Mouse (Mus musculus) liver, embryonic 11.5 days (tissue): Measurements from ENCODE around the gene Srxn1. TPM values are rescaled to one million over a fixed set of nuclear protein-coding genes. Genes with fewer than 3 reads are reported as not detected.
A peak's percentile ranks its signal among the peaks of the same experiment; 100 is the strongest.

Experiments used
- ATAC-seq: fragments of 200-750 bp; cut with Nextera tagmentation; replicated peaks from 2 replicates; pipeline ENCODE4 v1.8.0; 2017; ENCODE audit warnings: moderate number of reproducible peaks, mild to moderate bottlenecking, moderate TSS enrichment, moderate library complexity; ENCODE audit not compliant: low FRiP score
- DNase-seq: peaks from one replicate; pipeline ENCODE4 v3.0.0-alpha.2; 2017; ENCODE audit warnings: low spot score
- H3K27ac ChIP-seq: fragments of 300-500 bp; sonication (generic); 2 replicates; pipeline ENCODE4 v1.5.1; 2014; ENCODE audit warnings: mild to moderate bottlenecking, low read depth, low read length, control low read depth
- H3K27me3 ChIP-seq: fragments of 300-500 bp; sonication (generic); replicated peaks from 2 replicates; pipeline ENCODE4 v1.6.1; 2014; ENCODE audit warnings: low read length, mixed read lengths; ENCODE audit not compliant: control insufficient read depth, insufficient read depth
- H3K36me3 ChIP-seq: fragments of 300-500 bp; sonication (generic); 2 replicates; pipeline ENCODE4 v1.6.1; 2014; ENCODE audit warnings: mild to moderate bottlenecking, low read length, moderate library complexity, mixed read lengths; ENCODE audit not compliant: control insufficient read depth, insufficient read depth
- H3K4me1 ChIP-seq: fragments of 300-500 bp; sonication (generic); replicated peaks from 2 replicates; pipeline ENCODE4 v1.6.1; 2014; ENCODE audit warnings: low read length, mixed read lengths; ENCODE audit not compliant: control insufficient read depth, insufficient read depth
- H3K4me2 ChIP-seq: fragments of 300-500 bp; sonication (generic); 2 replicates; pipeline ENCODE4 v1.6.1; 2014; ENCODE audit warnings: mild to moderate bottlenecking, control low read depth, moderate library complexity
- H3K4me3 ChIP-seq: fragments of 300-500 bp; sonication (generic); 2 replicates; pipeline ENCODE4 v1.5.1; 2014; ENCODE audit warnings: low read depth, low read length, control low read depth
- H3K9ac ChIP-seq: fragments of 300-500 bp; sonication (generic); 2 replicates; pipeline ENCODE4 v1.6.1; 2014; ENCODE audit warnings: low read depth, low read length, control low read depth
- H3K9me3 ChIP-seq: fragments of 300-500 bp; sonication (generic); 2 replicates; pipeline ENCODE4 v1.6.1; 2016; ENCODE audit warnings: low read length, inconsistent platforms, mixed read lengths; ENCODE audit not compliant: control insufficient read depth
- WGBS: fragments of 180-500 bp; shearing (Covaris S2); extraction: QIAGEN DNeasy Blood & Tissue Kit; methylation state at CpG from one replicate; pipeline ENCODE4 v1.1.7; 2014; 5-methylcytosine and 5-hydroxymethylcytosine counted together
- polyA plus RNA-seq: library from polyadenylated mRNA; unstranded; fragments of >200 nt; fragmentation: Nextera tagmentation; extraction: Ambion mirVana; gene quantifications from 2 replicates; pipeline ENCODE4 v1.2.1, GENCODE M21; 2014

Srxn1 gene
- polyA plus RNA-seq, 1 experiment from 2014 or later: 9.5 TPM

GRCm38 (mm10) chr2:152141491-152141890 is 36.2 kb downstream of the Srxn1 start:
- Histone ChIP-seq H3K27me3 (peaks cover 56% of the 10 kb centered on the region), H3K9me3 (no peaks in the 10 kb centered on the region), H3K4me2 (peak overlapping the region; percentile 70), H3K4me1 (peaks cover 10% of the 10 kb centered on the region), H3K27ac (no peak overlapping the region), H3K4me3 (peak overlapping the region; percentile 32), H3K36me3 (no peaks in the 10 kb centered on the region), H3K9ac (no peak overlapping the region)
- no peak for ATAC-seq
- WGBS: 26% methylated on average over 1 of the region's 1 CpGs
- no peak for DNase-seq

- peak; percentile 55 for DNase-seq
These were observed 36.7 kb downstream of the Srxn1 start for GRCm38 (mm10) chr2:152142046-152142445.

GRCm38 (mm10) chr2:152142571-152142970 is 37.3 kb downstream of the Srxn1 start:
- Histone ChIP-seq H3K4me1 (peaks cover 10% of the 10 kb centered on the region), H3K4me2 (peak overlapping the region; percentile 70), H3K4me3 (no peak overlapping the region), H3K27me3 (peaks cover 56% of the 10 kb centered on the region), H3K27ac (no peak overlapping the region), H3K9ac (no peak overlapping the region), H3K9me3 (no peaks in the 10 kb centered on the region), H3K36me3 (no peaks in the 10 kb centered on the region)
- WGBS: 6% methylated on average over 11 of the region's 11 CpGs
- ATAC-seq (no peak), DNase-seq (no peak)

More at GRCm38 (mm10) chr2:152142046-152142445, 36.7 kb downstream of the Srxn1 start:
- Histone ChIP-seq H3K36me3 (no peaks in the 10 kb centered on the region), H3K27ac (no peak overlapping the region), H3K4me3 (peak overlapping the region; percentile 32), H3K4me1 (peaks cover 10% of the 10 kb centered on the region), H3K27me3 (peaks cover 56% of the 10 kb centered on the region), H3K9me3 (no peaks in the 10 kb centered on the region), H3K9ac (no peak overlapping the region), H3K4me2 (peak overlapping the region; percentile 70)
- WGBS: 2% methylated on average over 13 of the region's 13 CpGs
- peak; percentile 34 for ATAC-seq

DNA sequence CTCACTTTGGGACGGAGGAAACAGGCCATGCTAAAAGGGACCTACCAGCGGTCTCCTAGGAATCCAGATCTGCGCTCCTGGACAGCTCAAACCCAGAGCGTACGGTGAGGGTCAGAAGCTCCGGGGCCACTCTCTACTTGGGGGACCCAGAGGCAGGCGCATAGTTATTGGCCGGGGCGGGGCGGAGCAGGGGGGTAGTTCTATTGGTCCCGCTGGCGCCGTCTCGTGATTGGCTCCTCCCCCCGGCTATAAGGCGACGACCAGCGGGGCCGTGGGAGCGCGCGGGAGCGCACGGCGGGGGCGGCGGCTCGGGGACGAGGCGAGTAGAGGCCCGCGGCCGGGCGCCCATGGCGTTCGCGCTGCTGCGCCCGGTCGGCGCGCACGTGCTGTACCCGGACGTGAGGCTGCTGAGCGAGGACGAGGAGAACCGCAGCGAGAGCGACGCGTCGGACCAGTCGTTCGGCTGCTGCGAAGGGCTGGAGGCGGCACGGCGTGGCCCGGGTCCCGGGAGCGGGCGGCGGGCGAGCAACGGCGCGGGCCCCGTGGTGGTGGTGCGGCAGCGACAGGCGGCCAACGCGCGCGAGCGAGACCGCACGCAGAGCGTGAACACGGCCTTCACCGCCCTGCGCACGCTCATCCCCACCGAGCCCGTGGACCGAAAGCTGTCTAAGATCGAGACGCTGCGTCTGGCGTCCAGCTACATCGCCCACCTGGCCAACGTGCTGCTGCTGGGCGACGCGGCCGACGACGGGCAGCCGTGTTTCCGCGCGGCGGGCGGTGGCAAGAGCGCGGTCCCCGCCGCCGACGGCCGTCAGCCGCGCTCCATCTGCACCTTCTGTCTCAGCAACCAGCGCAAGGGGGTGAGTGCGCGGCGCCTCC is 38.2 kb downstream of the Srxn1 start, which contains the start of gene Tcf15:
Gene Tcf15, plus strand, starts transcription at position 283 of the 879 bp plus-strand sequence.
- H3K4me1 ChIP-seq: peaks cover 10% of the 10 kb centered on the region
- H3K27ac ChIP-seq: no peak within 1 kb of the TSS
- DNase-seq (peak; percentile 59), ATAC-seq (peak; percentile 80)
- H3K4me3 ChIP-seq: peak within 1 kb of the TSS; percentile 46
- peaks cover 56% of the 10 kb centered on the region for H3K27me3 ChIP-seq
- H3K9me3 ChIP-seq: no peaks in the 10 kb centered on the region
- H3K36me3 ChIP-seq: no peaks in the 10 kb centered on the region
- 1% methylated on average over 107 of the region's 118 CpGs for WGBS
- no peak within 1 kb of the TSS for H3K9ac ChIP-seq
- H3K4me2 ChIP-seq: peak within 1 kb of the TSS; percentile 70

- Histone ChIP-seq H3K27me3 (peaks cover 56% of the 10 kb centered on the region), H3K36me3 (no peaks in the 10 kb centered on the region), H3K4me2 (peak overlapping the region; percentile 70), H3K9ac (no peak overlapping the region), H3K4me3 (peak overlapping the region; percentile 46), H3K27ac (no peak overlapping the region), H3K4me1 (peaks cover 10% of the 10 kb centered on the region), H3K9me3 (no peaks in the 10 kb centered on the region)
- WGBS: 20% methylated on average over 9 of the region's 9 CpGs
- ATAC-seq (no peak), DNase-seq (no peak)
These were observed 38.8 kb downstream of the Srxn1 start for GRCm38 (mm10) chr2:152144158-152144450.

DNA sequence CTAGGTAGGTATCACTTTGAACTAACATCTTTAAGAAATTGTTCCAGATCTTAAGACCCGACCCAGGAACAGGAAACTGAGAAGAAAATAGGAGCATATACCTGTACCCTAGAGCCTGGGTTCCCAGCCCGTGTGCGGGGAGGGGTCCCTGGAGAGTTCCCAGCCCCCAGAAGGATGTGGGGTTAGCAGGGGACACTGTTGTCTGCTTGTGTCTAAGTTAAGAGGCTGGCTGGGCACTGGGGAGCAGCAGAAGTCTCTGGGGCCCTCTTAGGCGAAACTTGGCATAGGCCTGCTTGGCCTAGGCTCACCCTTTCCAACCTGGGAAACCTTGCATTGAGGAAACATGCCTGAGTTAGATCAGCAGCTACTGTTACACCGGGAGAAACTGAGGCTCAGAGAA is 39.2 kb downstream of the Srxn1 start:
- Histone ChIP-seq H3K9me3 (no peaks in the 10 kb centered on the region), H3K4me1 (peaks cover 10% of the 10 kb centered on the region), H3K9ac (no peak overlapping the region), H3K4me2 (no peak overlapping the region; the same call in 1 of the 2 replicates), H3K27me3 (peaks cover 56% of the 10 kb centered on the region), H3K36me3 (no peaks in the 10 kb centered on the region), H3K4me3 (no peak overlapping the region), H3K27ac (no peak overlapping the region)
- no peak for DNase-seq
- 59% methylated on average over 5 of the region's 5 CpGs for WGBS
- ATAC-seq: no peak

DNA sequence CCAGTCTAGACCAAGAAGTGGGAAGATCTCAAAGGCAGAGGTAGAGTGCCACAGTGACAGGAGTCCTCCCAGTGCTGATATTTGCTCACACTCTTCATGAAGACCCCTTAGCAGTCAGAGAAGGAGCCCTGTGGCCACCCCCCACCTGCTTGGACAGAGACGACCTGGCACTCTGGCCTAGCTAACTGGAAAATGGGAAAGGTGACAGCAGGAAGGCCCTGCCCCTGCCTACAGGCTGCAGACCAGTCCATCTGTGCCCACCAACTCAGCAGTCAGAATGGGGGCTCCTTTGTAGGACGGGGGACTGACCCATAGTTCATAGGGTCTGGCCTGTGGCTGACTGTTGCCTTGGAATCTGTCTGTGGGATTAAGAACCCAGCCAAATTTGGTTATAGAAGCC is 40.4 kb downstream of the Srxn1 start:
- Histone ChIP-seq H3K4me1 (peaks cover 10% of the 10 kb centered on the region), H3K36me3 (no peaks in the 10 kb centered on the region), H3K27me3 (peaks cover 53% of the 10 kb centered on the region), H3K9ac (no peak overlapping the region), H3K9me3 (no peaks in the 10 kb centered on the region), H3K4me3 (no peak overlapping the region), H3K27ac (no peak overlapping the region), H3K4me2 (no peak overlapping the region)
- DNase-seq (no peak), ATAC-seq (no peak)
- WGBS: 61% methylated on average over 2 of the region's 2 CpGs

GRCm38 (mm10) chr2:152147079-152147478 is 41.8 kb downstream of the Srxn1 start:
- H3K27me3 ChIP-seq: peaks cover 40% of the 10 kb centered on the region
- no peak for DNase-seq

DNA sequence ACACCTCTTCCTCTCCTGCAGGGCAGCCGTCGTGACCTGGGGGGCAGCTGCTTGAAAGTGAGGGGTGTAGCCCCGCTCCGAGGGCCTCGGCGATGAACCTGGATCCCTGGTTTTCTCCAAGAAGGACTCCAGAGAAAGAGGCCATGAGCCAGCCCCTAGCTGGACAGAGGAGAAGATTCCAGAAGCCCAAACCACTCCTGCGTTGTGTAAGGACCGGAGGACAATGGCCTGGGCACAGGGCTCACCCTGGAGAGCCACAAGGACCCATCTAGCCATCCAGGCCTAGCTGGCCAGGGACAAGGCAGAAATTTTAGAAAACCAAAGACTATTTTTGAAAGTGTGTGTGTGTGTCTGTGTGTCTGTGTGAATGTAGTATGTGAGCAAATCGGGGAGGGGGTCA is 43.4 kb downstream of the Srxn1 start:
- H3K27me3 ChIP-seq: peaks cover 24% of the 10 kb centered on the region
- 81% methylated on average over 9 of the region's 9 CpGs for WGBS
- no peaks in the 10 kb centered on the region for H3K9me3 ChIP-seq
- H3K27ac ChIP-seq: no peak overlapping the region
- no peak overlapping the region for H3K4me3 ChIP-seq
- ATAC-seq (no peak), DNase-seq (no peak)
- H3K36me3 ChIP-seq: no peaks in the 10 kb centered on the region
- peaks cover 4% of the 10 kb centered on the region for H3K4me1 ChIP-seq
- no peak overlapping the region for H3K4me2 ChIP-seq
- no peak overlapping the region for H3K9ac ChIP-seq

More at GRCm38 (mm10) chr2:152147079-152147478, 41.8 kb downstream of the Srxn1 start:
- H3K4me2 ChIP-seq: no peak overlapping the region
- no peak overlapping the region for H3K9ac ChIP-seq
- H3K36me3 ChIP-seq: no peaks in the 10 kb centered on the region
- ATAC-seq: no peak
- no peak overlapping the region for H3K4me3 ChIP-seq
- 66% methylated on average over 3 of the region's 3 CpGs for WGBS
- no peaks in the 10 kb centered on the region for H3K9me3 ChIP-seq
- peaks cover 6% of the 10 kb centered on the region for H3K4me1 ChIP-seq
- H3K27ac ChIP-seq: no peak overlapping the region
